Mouse (Mus musculus): ENCODE measurements at regions not wholly inside any gene's neighbourhood (a gene's known extent, or its start where the extent isn't known, plus 50 kb on each side); places are given as distances from the start of the nearest gene placed in this dataset.
A peak's percentile ranks its signal among the peaks of the same experiment; 100 is the strongest.

- Histone ChIP-seq H3K9me3 (no peaks in the 10 kb centered on the region), H3K27ac (replicated peaks) (no peak overlapping the region), H3K9ac (replicated peaks) (no peak overlapping the region), H3K4me3 (no peak overlapping the region), H3K27me3 (no peaks in the 10 kb centered on the region), H3K4me1 (no peaks in the 10 kb centered on the region), H3K36me3 (no peaks in the 10 kb centered on the region), H3K4me2 (replicated peaks) (no peak overlapping the region)
- 82% methylated on average over 6 of the region's 6 CpGs for WGBS
- ATAC-seq (ENCODE audit: low FRiP score, low read depth): peak; percentile 54; the same call in 1 of the 2 replicates
Measured at GRCm38 (mm10) chr14:102925769-102926443, 56.5 kb downstream of the Kctd12 start.

- no peak overlapping the region for H3K9ac ChIP-seq (replicated peaks)
- ATAC-seq (ENCODE audit: low FRiP score, low read depth): no peak
- H3K36me3 ChIP-seq: no peaks in the 10 kb centered on the region
- no peaks in the 10 kb centered on the region for H3K27me3 ChIP-seq
- 90% methylated on average over 4 of the region's 4 CpGs for WGBS
- no peak overlapping the region for H3K27ac ChIP-seq (replicated peaks)
- H3K9me3 ChIP-seq: no peaks in the 10 kb centered on the region
- no peak overlapping the region for H3K4me2 ChIP-seq (replicated peaks)
- no peak overlapping the region for H3K4me3 ChIP-seq
- H3K4me1 ChIP-seq: no peaks in the 10 kb centered on the region
Measured at GRCm38 (mm10) chr14:102924674-102925073, 57.8 kb downstream of the Kctd12 start.

- no peak overlapping the region for H3K9ac ChIP-seq (replicated peaks)
Measured at GRCm38 (mm10) chr14:102922496-102922993, 59.9 kb downstream of the Kctd12 start.

GRCm38 (mm10) chr14:102920415-102920814 is 62.0 kb downstream of the Kctd12 start:
- Histone ChIP-seq H3K9ac (replicated peaks) (no peak overlapping the region), H3K4me3 (no peak overlapping the region), H3K27ac (replicated peaks) (no peak overlapping the region), H3K9me3 (no peaks in the 10 kb centered on the region), H3K36me3 (no peaks in the 10 kb centered on the region), H3K4me1 (no peaks in the 10 kb centered on the region), H3K4me2 (replicated peaks) (no peak overlapping the region), H3K27me3 (no peaks in the 10 kb centered on the region)
- WGBS: 81% methylated on average over 6 of the region's 6 CpGs
- no peak for ATAC-seq (ENCODE audit: low FRiP score, low read depth)

More at GRCm38 (mm10) chr14:102922496-102922993, 59.9 kb downstream of the Kctd12 start:
- Histone ChIP-seq H3K27me3 (no peaks in the 10 kb centered on the region), H3K36me3 (no peaks in the 10 kb centered on the region), H3K27ac (replicated peaks) (no peak overlapping the region), H3K4me3 (no peak overlapping the region), H3K9me3 (no peaks in the 10 kb centered on the region), H3K4me2 (replicated peaks) (no peak overlapping the region), H3K4me1 (no peaks in the 10 kb centered on the region)
- ATAC-seq (ENCODE audit: low FRiP score, low read depth): no peak
- WGBS: 88% methylated on average over 5 of the region's 5 CpGs

GRCm38 (mm10) chr14:102919261-102919801 is 63.1 kb downstream of the Kctd12 start:
- Histone ChIP-seq H3K4me3 (no peak overlapping the region), H3K4me2 (replicated peaks) (no peak overlapping the region), H3K9me3 (no peaks in the 10 kb centered on the region), H3K4me1 (no peaks in the 10 kb centered on the region), H3K9ac (replicated peaks) (no peak overlapping the region), H3K36me3 (no peaks in the 10 kb centered on the region), H3K27ac (replicated peaks) (no peak overlapping the region), H3K27me3 (no peaks in the 10 kb centered on the region)
- 88% methylated on average over 7 of the region's 7 CpGs for WGBS
- no peak for ATAC-seq (ENCODE audit: low FRiP score, low read depth)

- no peak overlapping the region for H3K4me3 ChIP-seq
- H3K4me2 ChIP-seq (replicated peaks): no peak overlapping the region
- no peak overlapping the region for H3K9ac ChIP-seq (replicated peaks)
- H3K9me3 ChIP-seq: no peaks in the 10 kb centered on the region
- H3K27ac ChIP-seq (replicated peaks): no peak overlapping the region
- ATAC-seq (ENCODE audit: low FRiP score, low read depth): no peak
- H3K4me1 ChIP-seq: no peaks in the 10 kb centered on the region
- WGBS: 86% methylated on average over 1 of the region's 1 CpGs
- no peaks in the 10 kb centered on the region for H3K36me3 ChIP-seq
- H3K27me3 ChIP-seq: no peaks in the 10 kb centered on the region
Measured at GRCm38 (mm10) chr14:102917929-102918328, 64.5 kb downstream of the Kctd12 start.

- H3K9me3 ChIP-seq: no peaks in the 10 kb centered on the region
- 87% methylated on average over 4 of the region's 4 CpGs for WGBS
- ATAC-seq (ENCODE audit: low FRiP score, low read depth): no peak
- H3K4me1 ChIP-seq: no peaks in the 10 kb centered on the region
- no peaks in the 10 kb centered on the region for H3K27me3 ChIP-seq
- no peak overlapping the region for H3K4me3 ChIP-seq
- no peak overlapping the region for H3K4me2 ChIP-seq (replicated peaks)
- H3K9ac ChIP-seq (replicated peaks): no peak overlapping the region
- no peaks in the 10 kb centered on the region for H3K36me3 ChIP-seq
- H3K27ac ChIP-seq (replicated peaks): no peak overlapping the region
Measured at GRCm38 (mm10) chr14:102915918-102916317, 66.5 kb downstream of the Kctd12 start.

GRCm38 (mm10) chr14:102911582-102911981 is 70.9 kb downstream of the Kctd12 start:
- ATAC-seq (ENCODE audit: low FRiP score, low read depth): no peak
- 75% methylated on average over 3 of the region's 3 CpGs for WGBS

GRCm38 (mm10) chr14:102908990-102909389 is 73.4 kb downstream of the Kctd12 start:
- 83% methylated on average over 3 of the region's 3 CpGs for WGBS
- Histone ChIP-seq H3K9me3 (no peaks in the 10 kb centered on the region), H3K4me1 (no peaks in the 10 kb centered on the region), H3K4me2 (replicated peaks) (no peak overlapping the region), H3K27me3 (no peaks in the 10 kb centered on the region), H3K36me3 (no peaks in the 10 kb centered on the region), H3K9ac (replicated peaks) (no peak overlapping the region), H3K4me3 (no peak overlapping the region), H3K27ac (replicated peaks) (no peak overlapping the region)
- ATAC-seq (ENCODE audit: low FRiP score, low read depth): no peak

More at GRCm38 (mm10) chr14:102911582-102911981, 70.9 kb downstream of the Kctd12 start:
- Histone ChIP-seq H3K27me3 (no peaks in the 10 kb centered on the region), H3K9me3 (no peaks in the 10 kb centered on the region), H3K27ac (replicated peaks) (no peak overlapping the region), H3K9ac (replicated peaks) (no peak overlapping the region), H3K4me1 (no peaks in the 10 kb centered on the region), H3K36me3 (no peaks in the 10 kb centered on the region), H3K4me2 (replicated peaks) (no peak overlapping the region), H3K4me3 (no peak overlapping the region)

GRCm38 (mm10) chr14:102907411-102908103 is 74.9 kb downstream of the Kctd12 start:
- Histone ChIP-seq H3K4me2 (replicated peaks) (no peak overlapping the region), H3K9me3 (no peaks in the 10 kb centered on the region), H3K4me1 (no peaks in the 10 kb centered on the region), H3K27me3 (no peaks in the 10 kb centered on the region), H3K27ac (replicated peaks) (no peak overlapping the region), H3K9ac (replicated peaks) (no peak overlapping the region), H3K4me3 (no peak overlapping the region), H3K36me3 (no peaks in the 10 kb centered on the region)
- no peak for ATAC-seq (ENCODE audit: low FRiP score, low read depth)
- 87% methylated on average over 6 of the region's 6 CpGs for WGBS

- H3K4me1 ChIP-seq: no peaks in the 10 kb centered on the region
- no peaks in the 10 kb centered on the region for H3K9me3 ChIP-seq
- H3K27ac ChIP-seq (replicated peaks): no peak overlapping the region
- ATAC-seq (ENCODE audit: low FRiP score, low read depth): no peak
- 85% methylated on average over 6 of the region's 6 CpGs for WGBS
- no peak overlapping the region for H3K4me3 ChIP-seq
- H3K27me3 ChIP-seq: no peaks in the 10 kb centered on the region
- H3K4me2 ChIP-seq (replicated peaks): no peak overlapping the region
- no peak overlapping the region for H3K9ac ChIP-seq (replicated peaks)
- no peaks in the 10 kb centered on the region for H3K36me3 ChIP-seq
Measured at GRCm38 (mm10) chr14:102906826-102907225, 75.6 kb downstream of the Kctd12 start.

GRCm38 (mm10) chr14:102906286-102906685 is 76.2 kb downstream of the Kctd12 start:
- ATAC-seq (ENCODE audit: low FRiP score, low read depth): no peak
- no peak overlapping the region for H3K27ac ChIP-seq (replicated peaks)
- H3K4me1 ChIP-seq: no peaks in the 10 kb centered on the region
- H3K9ac ChIP-seq (replicated peaks): no peak overlapping the region
- no peak overlapping the region for H3K4me2 ChIP-seq (replicated peaks)
- no peaks in the 10 kb centered on the region for H3K27me3 ChIP-seq
- H3K36me3 ChIP-seq: no peaks in the 10 kb centered on the region
- 91% methylated on average over 1 of the region's 1 CpGs for WGBS
- no peak overlapping the region for H3K4me3 ChIP-seq
- no peaks in the 10 kb centered on the region for H3K9me3 ChIP-seq
